Mouse (Mus musculus) CH12.LX (cell line): ENCODE data around the gene Timd2. TPM values are rescaled to one million over a fixed set of nuclear protein-coding genes. Genes with fewer than 3 reads are reported as not detected.

Source experiments
- DNase-seq: peaks from one replicate; pipeline ENCODE4 v3.0.0-alpha.2; 2013; ENCODE audit errors: extremely low read depth
- H3K27ac ChIP-seq: 2 replicates; pipeline ENCODE4 v1.5.1; 2012; ENCODE audit warnings: low read depth, mild to moderate bottlenecking, control low read depth, moderate library complexity; ENCODE audit not compliant: insufficient read depth
- H3K27me3 ChIP-seq: replicated peaks from 2 replicates; pipeline ENCODE3; 2012; ENCODE audit warnings: inconsistent platforms
- H3K36me3 ChIP-seq, 2 experiments: replicated peaks in 1 of 2; 2 replicates each; pipeline versions ENCODE3 to v1.6.1; 2012; ENCODE audit warnings: inconsistent platforms in 1 of 2, low read length in 1 of 2, mild to moderate bottlenecking in 1 of 2, mixed read lengths in 1 of 2, moderate library complexity in 1 of 2; ENCODE audit not compliant: control insufficient read depth in 1 of 2, insufficient read depth in 1 of 2
- H3K4me1 ChIP-seq, 2 experiments: 2 replicates each; pipeline ENCODE4 v1.6.1; 2012; ENCODE audit warnings: inconsistent platforms in 1 of 2, moderate library complexity in 1 of 2; ENCODE audit not compliant: insufficient read depth in 2 of 2, control insufficient read depth in 1 of 2
- H3K4me2 ChIP-seq: 2 replicates; pipeline ENCODE4 v1.6.1; 2012; ENCODE audit warnings: low read depth, mild to moderate bottlenecking, control low read depth; ENCODE audit not compliant: poor library complexity, insufficient read depth, severe bottlenecking
- H3K4me3 ChIP-seq, 3 experiments: fragments of 150-350 bp in 1 of 3; sonication (generic) in 1 of 3; replicated peaks in 1 of 3; 2 replicates each; pipeline versions ENCODE3 to v1.5.1; 2011 to 2012; ENCODE audit warnings: low read depth in 2 of 3, low read length in 2 of 3, mild to moderate bottlenecking in 2 of 3, moderate library complexity in 2 of 3, control low read depth in 1 of 3, improper control_type of control experiment in 1 of 3, inconsistent platforms in 1 of 3, mixed read lengths in 1 of 3; ENCODE audit not compliant: poor library complexity in 1 of 3
- H3K79me2 ChIP-seq: replicated peaks from 2 replicates; pipeline ENCODE4 v1.6.1; 2012; ENCODE audit warnings: mild to moderate bottlenecking, moderate library complexity; ENCODE audit not compliant: control insufficient read depth, poor library complexity, insufficient read depth, severe bottlenecking; ENCODE audit errors: extremely low read depth
- H3K9ac ChIP-seq: 2 replicates; pipeline ENCODE4 v1.6.1; 2012; ENCODE audit warnings: low read depth, mild to moderate bottlenecking, control low read depth, moderate library complexity; ENCODE audit not compliant: insufficient read depth
- H3K9me3 ChIP-seq: replicated peaks from 2 replicates; pipeline ENCODE3; 2012; ENCODE audit warnings: low read length, inconsistent platforms, mixed read lengths
- BHLHE40 ChIP-seq: IDR thresholded peaks from 2 replicates; pipeline ENCODE4 v1.6.1; 2011; ENCODE audit warnings: mild to moderate bottlenecking, low read depth, low read length, improper control_type of control experiment
- CHD1 ChIP-seq: IDR thresholded peaks from 2 replicates; pipeline ENCODE4 v1.6.1; 2012; ENCODE audit warnings: low read depth, low read length, improper control_type of control experiment, inconsistent platforms
- CHD2 ChIP-seq: IDR thresholded peaks from 2 replicates; pipeline ENCODE4 v1.6.1; 2011; ENCODE audit warnings: low read length, improper control_type of control experiment
- CTCF ChIP-seq, 2 experiments: IDR thresholded peaks in 1 of 2; conservative IDR thresholded peaks in 1 of 2; 2 replicates each; pipeline ENCODE4 v1.5.1; 2011 to 2012; ENCODE audit warnings: low read depth in 2 of 2, low read length in 2 of 2, improper control_type of control experiment in 1 of 2, inconsistent platforms in 1 of 2, mild to moderate bottlenecking in 1 of 2, moderate library complexity in 1 of 2
- E2F4 ChIP-seq: IDR thresholded peaks from 2 replicates; pipeline ENCODE4 v1.6.1; 2011; ENCODE audit warnings: low read depth, low read length, improper control_type of control experiment; ENCODE audit not compliant: insufficient replicate concordance
- ELF1 ChIP-seq: IDR thresholded peaks from 2 replicates; pipeline ENCODE4 v1.6.1; 2014; ENCODE audit warnings: low read depth, mild to moderate bottlenecking, inconsistent platforms, low read length, improper control_type of control experiment
- EP300 ChIP-seq: IDR thresholded peaks from 2 replicates; pipeline ENCODE4 v1.6.1; 2011; ENCODE audit warnings: low read length, improper control_type of control experiment
- ETS1 ChIP-seq: conservative IDR thresholded peaks from 2 replicates; pipeline ENCODE4 v1.6.1; 2012; ENCODE audit warnings: low read depth, mild to moderate bottlenecking, inconsistent platforms, low read length, improper control_type of control experiment, moderate library complexity
- GABPA ChIP-seq: IDR thresholded peaks from 2 replicates; pipeline ENCODE4 v1.6.1; 2012; ENCODE audit warnings: low read depth, low read length, improper control_type of control experiment, inconsistent platforms; ENCODE audit not compliant: insufficient replicate concordance
- HCFC1 ChIP-seq: IDR thresholded peaks from 2 replicates; pipeline ENCODE4 v1.6.1; 2012; ENCODE audit warnings: low read depth, mild to moderate bottlenecking, inconsistent platforms, low read length, improper control_type of control experiment
- IRF4 ChIP-seq: IDR thresholded peaks from 2 replicates; pipeline ENCODE4 v1.6.1; 2014; ENCODE audit warnings: low read depth, mild to moderate bottlenecking, inconsistent platforms, low read length, improper control_type of control experiment
- JUN ChIP-seq: IDR thresholded peaks from 2 replicates; pipeline ENCODE4 v1.6.1; 2011; ENCODE audit warnings: low read depth, mild to moderate bottlenecking, low read length, improper control_type of control experiment, moderate library complexity; ENCODE audit not compliant: insufficient read depth
- JUND ChIP-seq: conservative IDR thresholded peaks from 2 replicates; pipeline ENCODE4 v1.6.1; 2011; ENCODE audit warnings: low read depth, low read length, improper control_type of control experiment
- KAT2A ChIP-seq: IDR thresholded peaks from 2 replicates; pipeline ENCODE4 v1.6.1; 2012; ENCODE audit warnings: low read length, improper control_type of control experiment, inconsistent platforms; ENCODE audit not compliant: insufficient replicate concordance
- MAFK ChIP-seq: IDR thresholded peaks from 2 replicates; pipeline ENCODE4 v1.6.1; 2011; ENCODE audit warnings: low read length, improper control_type of control experiment; ENCODE audit not compliant: insufficient replicate concordance
- MAX ChIP-seq: IDR thresholded peaks from 2 replicates; pipeline ENCODE4 v1.6.1; 2011; ENCODE audit warnings: low read length, improper control_type of control experiment
- MAZ ChIP-seq: IDR thresholded peaks from 2 replicates; pipeline ENCODE4 v1.6.1; 2012; ENCODE audit warnings: low read depth, mild to moderate bottlenecking, inconsistent platforms, low read length, improper control_type of control experiment, moderate library complexity
- MEF2A ChIP-seq: IDR thresholded peaks from 2 replicates; pipeline ENCODE4 v1.6.1; 2014; ENCODE audit warnings: low read depth, mild to moderate bottlenecking, inconsistent platforms, low read length, improper control_type of control experiment, borderline replicate concordance
- MXI1 ChIP-seq: IDR thresholded peaks from 2 replicates; pipeline ENCODE4 v1.6.1; 2011; ENCODE audit warnings: mild to moderate bottlenecking, low read depth, low read length, improper control_type of control experiment
- MYC ChIP-seq: IDR thresholded peaks from 2 replicates; pipeline ENCODE4 v1.6.1; 2011; ENCODE audit warnings: low read depth, mild to moderate bottlenecking, improper control_type of control experiment, low read length
- NELFE ChIP-seq: IDR thresholded peaks from 2 replicates; pipeline ENCODE4 v1.6.1; 2011; ENCODE audit warnings: low read depth, low read length, improper control_type of control experiment
- NRF1 ChIP-seq: IDR thresholded peaks from 2 replicates; pipeline ENCODE4 v1.6.1; 2014; ENCODE audit warnings: low read depth, mild to moderate bottlenecking, inconsistent platforms, low read length, improper control_type of control experiment, moderate library complexity
- PAX5 ChIP-seq: IDR thresholded peaks from 2 replicates; pipeline ENCODE4 v1.6.1; 2012; ENCODE audit warnings: low read length, inconsistent platforms, mixed read lengths
- POLR2A ChIP-seq: IDR thresholded peaks from 2 replicates; pipeline ENCODE4 v1.6.1; 2011; ENCODE audit warnings: low read depth, mild to moderate bottlenecking, improper control_type of control experiment, low read length
- POLR2AphosphoS2 ChIP-seq: IDR thresholded peaks from 2 replicates; pipeline ENCODE4 v1.6.1; 2011; ENCODE audit warnings: low read depth, low read length, improper control_type of control experiment
- RAD21 ChIP-seq: IDR thresholded peaks from 2 replicates; pipeline ENCODE4 v1.6.1; 2011; ENCODE audit warnings: low read depth, mild to moderate bottlenecking, low read length, improper control_type of control experiment, moderate library complexity
- RCOR1 ChIP-seq: conservative IDR thresholded peaks from 2 replicates; pipeline ENCODE4 v1.6.1; 2012; ENCODE audit warnings: low read depth, mild to moderate bottlenecking, inconsistent platforms, low read length, improper control_type of control experiment
- SIN3A ChIP-seq: IDR thresholded peaks from 2 replicates; pipeline ENCODE4 v1.6.1; 2012; ENCODE audit warnings: low read length, improper control_type of control experiment, inconsistent platforms
- SMC3 ChIP-seq: IDR thresholded peaks from 2 replicates; pipeline ENCODE4 v1.6.1; 2011; ENCODE audit warnings: low read depth, low read length, improper control_type of control experiment
- TBP ChIP-seq: conservative IDR thresholded peaks from 2 replicates; pipeline ENCODE4 v1.6.1; 2011; ENCODE audit warnings: low read depth, low read length, improper control_type of control experiment
- TCF12 ChIP-seq: IDR thresholded peaks from 2 replicates; pipeline ENCODE4 v1.6.1; 2014; ENCODE audit warnings: low read depth, mild to moderate bottlenecking, inconsistent platforms, low read length, improper control_type of control experiment
- UBTF ChIP-seq: IDR thresholded peaks from 2 replicates; pipeline ENCODE4 v1.6.1; 2012; ENCODE audit warnings: low read depth, mild to moderate bottlenecking, inconsistent platforms, low read length, improper control_type of control experiment, moderate library complexity
- USF1 ChIP-seq: IDR thresholded peaks from 2 replicates; pipeline ENCODE4 v1.6.1; 2014; ENCODE audit warnings: low read depth, mild to moderate bottlenecking, inconsistent platforms, low read length, improper control_type of control experiment
- USF2 ChIP-seq: conservative IDR thresholded peaks from 2 replicates; pipeline ENCODE4 v1.6.1; 2011; ENCODE audit warnings: low read depth, low read length, improper control_type of control experiment
- ZC3H11A ChIP-seq: IDR thresholded peaks from 2 replicates; pipeline ENCODE4 v1.6.1; 2012; ENCODE audit warnings: low read depth, mild to moderate bottlenecking, inconsistent platforms, low read length, improper control_type of control experiment
- ZKSCAN1 ChIP-seq: IDR thresholded peaks from 2 replicates; pipeline ENCODE4 v1.6.1; 2012; ENCODE audit warnings: low read depth, inconsistent platforms, low read length, improper control_type of control experiment, borderline replicate concordance
- ZMIZ1 ChIP-seq: IDR thresholded peaks from 2 replicates; pipeline ENCODE4 v1.6.1; 2012; ENCODE audit warnings: low read depth, mild to moderate bottlenecking, inconsistent platforms, low read length, improper control_type of control experiment
- ZNF384 ChIP-seq: IDR thresholded peaks from 2 replicates; pipeline ENCODE4 v1.6.1; 2012; ENCODE audit warnings: low read depth, low read length, improper control_type of control experiment, inconsistent platforms
- dilution Hi-C: fragments of 300-500 bp; cut with MboI; formaldehyde crosslinking; loops from 2 replicates; pipeline ENCODE4 v1.14.3; 2020; ENCODE audit warnings: low sequenced_read_pairs; ENCODE audit not compliant: extremely low pct_unique_long_range_greater_than_20kb, extremely low pct_ligation_motif_present
- in situ Hi-C: fragments of 300-500 bp; cut with MboI; formaldehyde crosslinking; loops from 3 replicates; pipeline ENCODE4 v1.14.3; 2019; ENCODE audit warnings: low sequenced_read_pairs, low pct_ligation_motif_present, low pct_unique_long_range_greater_than_20kb, mixed read lengths
- polyA plus RNA-seq: library from polyadenylated mRNA; unstranded; fragments of >175 nt; gene quantifications from 2 replicates; pipeline ENCODE4 v1.2.1, GENCODE M21; 2012; ENCODE audit warnings: low read depth; ENCODE audit not compliant: insufficient read length
- total RNA-seq, 2 experiments: library from RNA; depleted of rRNA; stranded (reverse); fragments of 300-350 nt in 1 of 2; fragments of >200 nt in 1 of 2; gene quantifications; 2 replicates each; pipeline ENCODE4 v1.2.3; 2012 to 2014

The Timd2 gene
- total and polyA plus RNA-seq, 3 experiments = 66.3 to 241 (median 119) TPM

- peak; percentile 71 for DNase-seq
- dilution Hi-C loops = no loop called here
- peaks cover 3 to 43% of the 10 kb centered on the region in 2 experiments for H3K4me1 ChIP-seq
- no peak overlapping the region for H3K9ac ChIP-seq
- H3K27ac ChIP-seq = no peak overlapping the region
- no peak overlapping the region for H3K4me3 ChIP-seq
- no peaks in the 10 kb centered on the region for H3K9me3 ChIP-seq
- in situ Hi-C loops = loop anchor here (10.0 kb wide), 1 partner anchor 53 kb away; no protein-coding TSS in a partner anchor
- H3K79me2 ChIP-seq = no peaks in the 10 kb centered on the region
- H3K36me3 ChIP-seq = no peaks in the 10 kb centered on the region
- TF ChIP-seq ZC3H11A (no peak), PAX5 (no peak), MAZ (no peak), EP300 (peak; percentile 92), KAT2A (no peak), GABPA (no peak), JUN (no peak), CTCF (conservative IDR thresholded peaks at IDR 0.05 in 1 of 2, IDR thresholded peaks at IDR 0.05 in 1 of 2; ENCODE audit: low read depth in 2 of 2, low read length in 2 of 2) (no peak), HCFC1 (no peak), RCOR1 (no peak), ZNF384 (peak; percentile 99), POLR2AphosphoS2 (no peak), RAD21 (no peak), MEF2A (no peak), CHD1 (no peak), USF2 (no peak), UBTF (no peak), ETS1 (peak; percentile 51; the same call in 1 of the 2 replicates), ZMIZ1 (no peak), E2F4 (no peak), BHLHE40 (no peak), NRF1 (no peak), MAX (0 out of 2 replicates have a peak, but pooled peaks have one; percentile 42), ZKSCAN1 (no peak), SMC3 (no peak), IRF4 (peak; percentile 84; the same call in 1 of the 2 replicates), USF1 (no peak), NELFE (no peak), ELF1 (no peak), TBP (no peak), CHD2 (no peak), POLR2A (no peak), SIN3A (no peak), MAFK (no peak), JUND (no peak), MYC (0 out of 2 replicates have a peak, but pooled peaks have one; percentile 22), TCF12 (peak; percentile 80), MXI1 (no peak)
- no peak overlapping the region for H3K4me2 ChIP-seq
- no peaks in the 10 kb centered on the region for H3K27me3 ChIP-seq
These were observed 41.1 kb upstream of the Timd2 start for GRCm38 (mm10) chr11:46747996-46748395.
